Mouse (Mus musculus): ENCODE results near the gene Fbxo6.
A peak's percentile ranks its signal among the peaks of the same experiment; 100 is the strongest.

Fbxo6 gene

GRCm38 (mm10) chr4:148159544-148160435 lies 7.8 kb upstream of the Fbxo6 start:
- peak; percentile 99 for DNase-seq

- DNase-seq, result no peak
These were observed 6.8 kb upstream of the Fbxo6 start for GRCm38 (mm10) chr4:148158436-148159348.

GRCm38 (mm10) chr4:148154982-148155381 lies 3.0 kb upstream of the Fbxo6 start:
- DNase-seq, result no peak

GRCm38 (mm10) chr4:148154006-148154405 lies 2.1 kb upstream of the Fbxo6 start:
- no peak for DNase-seq

GRCm38 (mm10) chr4:148152547-148152946 lies 607 bp upstream of the Fbxo6 start:
- DNase-seq, result no peak

- DNase-seq, result no peak
These were observed 1.0 kb downstream of the Fbxo6 start for GRCm38 (mm10) chr4:148150953-148151266.

- DNase-seq, result no peak
These were observed 1.7 kb downstream of the Fbxo6 start for GRCm38 (mm10) chr4:148150242-148150641.

GRCm38 (mm10) chr4:148149540-148149939 lies 2.4 kb downstream of the Fbxo6 start:
- DNase-seq, result no peak

GRCm38 (mm10) chr4:148147714-148148113 lies 4.2 kb downstream of the Fbxo6 start:
- DNase-seq, result no peak

GRCm38 (mm10) chr4:148143721-148144120 lies 8.2 kb downstream of the Fbxo6 start:
- DNase-seq, result no peak

GRCm38 (mm10) chr4:148140098-148141011 lies 11.6 kb downstream of the Fbxo6 start:
- peak; percentile 92 for DNase-seq

- DNase-seq, result no peak
These were observed 12.2 kb downstream of the Fbxo6 start for GRCm38 (mm10) chr4:148139767-148140097.

- DNase-seq, result no peak
These were observed 14.4 kb downstream of the Fbxo6 start for GRCm38 (mm10) chr4:148137503-148137902.

- DNase-seq, result no peak
These were observed 17.0 kb downstream of the Fbxo6 start for GRCm38 (mm10) chr4:148134988-148135387.

- DNase-seq, result no peak
These were observed 20.4 kb downstream of the Fbxo6 start for GRCm38 (mm10) chr4:148131497-148132081.

- DNase-seq, result no peak
These were observed 21.2 kb downstream of the Fbxo6 start, which contains the start of gene Draxin for GRCm38 (mm10) chr4:148130561-148131413. TSS of gene Draxin (minus strand) at chr4:148130698.

GRCm38 (mm10) chr4:148130133-148130532 lies 21.8 kb downstream of the Fbxo6 start, which contains the start of gene Mad2l2:
TSS of gene Mad2l2 (plus strand) at chr4:148130384.
- no peak for DNase-seq

GRCm38 (mm10) chr4:148128672-148129071 lies 23.3 kb downstream of the Fbxo6 start:
- no peak for DNase-seq

GRCm38 (mm10) chr4:148128241-148128640 lies 23.7 kb downstream of the Fbxo6 start:
- DNase-seq, result no peak

- no peak for DNase-seq
These were observed 29.3 kb downstream of the Fbxo6 start for GRCm38 (mm10) chr4:148122694-148123066.

- no peak for DNase-seq
These were observed 29.8 kb downstream of the Fbxo6 start for GRCm38 (mm10) chr4:148121982-148122693.

Measured in layer of hippocampus, adult 9-11 months (tissue).